Mouse (Mus musculus) mesoderm, embryonic 11.5 days (tissue): ENCODE measurements at regions not wholly inside any gene's neighbourhood (a gene's known extent, or its start where the extent isn't known, plus 50 kb on each side); places are given as distances from the start of the nearest gene placed in this dataset.

Experiments
- DNase-seq: peaks from one replicate; pipeline ENCODE4 v3.0.0-alpha.2; 2012; ENCODE audit warnings: low read depth, low spot score

DNA sequence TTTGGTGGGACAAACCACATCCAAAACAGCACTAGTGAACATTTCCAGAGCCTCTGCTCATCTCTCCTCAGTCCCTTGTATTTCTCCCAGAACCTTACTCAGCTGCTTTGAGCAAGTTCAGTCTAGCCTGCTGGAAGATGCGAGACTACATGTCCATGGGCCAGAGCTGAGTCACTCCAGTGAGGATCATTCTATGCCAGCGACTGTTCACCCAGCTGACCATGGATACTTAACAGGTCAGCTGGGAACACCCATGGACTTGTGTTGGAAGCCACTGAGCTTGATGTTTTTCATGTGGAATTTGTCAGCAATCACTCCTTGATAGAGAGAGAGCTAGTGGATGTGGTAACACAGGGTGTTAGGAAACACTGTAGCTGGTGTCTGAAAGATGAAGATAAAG, 146.5 kb upstream of the Jag1 start:
- DNase-seq: no peak

DNA sequence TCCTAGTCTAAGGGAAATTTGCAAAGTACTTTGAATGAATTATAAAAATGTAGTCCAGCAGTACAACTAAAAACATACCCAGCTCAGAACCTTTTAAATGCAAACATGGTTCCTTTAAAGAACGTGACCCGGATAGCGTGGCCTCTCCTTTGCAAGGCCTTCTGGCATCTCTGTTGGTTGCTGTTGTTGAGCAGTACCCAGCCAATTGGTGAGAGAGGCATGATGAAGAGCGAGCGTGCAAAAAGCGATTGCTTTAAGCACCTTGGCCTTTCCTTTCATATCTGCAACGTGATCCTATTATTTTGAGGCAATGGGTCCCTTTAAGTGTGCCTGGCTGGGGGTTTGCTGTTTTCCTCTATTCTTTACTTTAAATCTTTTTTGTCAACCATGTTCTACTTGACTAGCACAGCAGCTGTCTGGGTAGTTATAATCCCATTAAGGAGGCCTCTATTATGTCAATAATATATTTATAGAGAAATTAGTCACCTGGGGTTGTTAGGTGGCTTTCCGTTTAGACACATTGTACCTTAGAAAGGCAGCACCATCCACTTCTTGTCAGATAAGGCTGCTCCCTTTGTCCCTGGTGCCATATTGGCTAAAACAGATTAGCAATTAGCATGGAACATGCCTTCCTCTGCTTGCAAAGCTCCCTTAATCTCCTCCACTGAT, 141.5 kb upstream of the Jag1 start:
- DNase-seq: no peak

DNA sequence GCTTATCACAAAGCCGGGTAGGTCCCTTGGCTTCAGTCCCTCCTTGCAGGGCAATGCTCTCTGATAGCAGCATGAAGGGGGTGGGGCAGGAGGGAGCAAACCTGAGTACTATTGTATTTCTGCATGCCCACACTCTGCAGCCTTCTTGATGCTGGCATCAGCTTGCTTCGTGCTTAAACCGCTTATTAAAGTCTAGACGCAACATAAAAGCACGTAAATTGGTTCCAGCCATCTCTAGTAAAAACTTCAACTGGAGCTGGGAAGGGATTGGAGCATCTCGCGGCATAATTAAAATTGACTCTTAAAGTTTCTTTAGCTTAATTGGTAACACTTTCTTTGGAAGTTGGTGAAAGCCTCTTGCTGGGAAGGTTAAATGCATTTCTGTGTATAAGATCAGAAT, 131.5 kb upstream of the Jag1 start:
- no peak for DNase-seq

DNA sequence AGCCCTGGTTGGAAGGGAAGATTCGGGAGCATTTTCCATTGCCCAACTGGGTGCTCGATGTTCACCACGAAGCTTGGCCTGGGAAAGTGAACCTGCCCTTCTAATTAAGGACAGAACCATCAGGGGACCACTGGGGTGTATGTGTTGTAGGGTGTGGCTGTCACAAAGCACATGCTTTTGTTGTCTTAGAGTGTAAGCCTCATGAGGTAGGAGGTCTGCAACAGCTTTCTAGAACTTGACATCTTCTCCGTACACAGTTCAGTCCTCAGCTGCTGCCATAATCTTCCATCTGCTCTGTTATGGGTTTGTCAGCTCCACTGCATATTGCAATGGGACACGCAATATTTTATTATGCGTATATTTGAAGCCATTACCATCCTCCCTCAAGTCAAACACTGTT, 127.9 kb upstream of the Jag1 start:
- no peak for DNase-seq

DNA sequence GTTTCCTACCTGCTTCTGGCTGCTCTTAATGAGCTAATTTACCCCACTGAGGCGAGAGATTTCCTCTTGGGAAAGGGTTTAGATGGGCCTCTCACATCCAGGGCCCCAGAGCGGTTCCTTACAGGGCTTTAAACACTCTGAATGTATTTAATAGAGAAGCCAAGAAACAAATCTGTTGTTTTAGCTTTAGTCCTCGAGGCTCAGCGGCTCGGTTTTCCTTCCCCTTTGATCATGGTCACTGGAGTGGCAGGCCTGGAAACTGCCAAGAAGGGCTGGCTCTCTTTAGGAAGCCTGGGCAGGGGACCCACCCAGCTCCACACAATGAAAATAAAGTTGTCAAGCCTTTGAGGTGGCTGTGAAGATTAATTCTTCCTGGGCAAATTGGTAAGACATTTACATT, 127.5 kb upstream of the Jag1 start:
- DNase-seq: no peak

DNA sequence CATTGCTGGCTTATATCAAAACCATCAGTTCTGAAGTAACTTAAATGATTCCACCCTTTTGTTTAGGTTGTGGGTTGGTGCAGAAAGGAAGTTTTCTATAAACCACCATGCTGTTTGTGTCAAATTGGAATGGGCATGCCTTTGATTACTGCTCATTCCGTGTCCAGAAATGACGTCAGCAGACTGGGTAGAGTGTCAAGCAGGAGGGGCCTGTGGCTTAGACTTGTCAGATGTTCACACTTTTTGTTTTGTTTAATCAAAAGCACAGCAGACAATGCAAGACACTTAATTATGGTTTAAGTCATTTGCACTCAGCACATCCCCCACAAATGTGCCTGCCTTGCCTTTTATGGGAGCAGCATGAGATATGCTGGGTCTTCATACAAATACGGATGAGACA, 120.5 kb upstream of the Jag1 start:
- no peak for DNase-seq

DNA sequence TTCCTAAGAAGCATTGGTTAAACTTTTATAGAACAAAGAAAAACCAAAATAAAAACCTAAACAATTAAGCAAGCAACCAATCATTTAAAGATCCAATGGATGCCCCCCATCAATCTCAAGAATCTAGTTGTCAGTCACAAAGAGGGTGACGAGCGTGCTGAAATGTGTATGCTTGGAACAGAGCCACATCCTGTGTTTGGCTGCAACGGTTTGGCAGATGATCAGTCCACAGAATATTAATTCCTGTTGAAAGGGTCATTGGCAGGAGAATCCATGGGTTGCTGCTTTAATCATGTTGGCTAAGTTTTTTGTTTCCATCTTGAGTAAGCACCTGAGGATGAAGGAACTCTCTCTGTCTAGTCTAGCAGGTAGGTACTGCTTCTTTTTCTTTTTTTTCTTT, 117.5 kb upstream of the Jag1 start:
- no peak for DNase-seq

DNA sequence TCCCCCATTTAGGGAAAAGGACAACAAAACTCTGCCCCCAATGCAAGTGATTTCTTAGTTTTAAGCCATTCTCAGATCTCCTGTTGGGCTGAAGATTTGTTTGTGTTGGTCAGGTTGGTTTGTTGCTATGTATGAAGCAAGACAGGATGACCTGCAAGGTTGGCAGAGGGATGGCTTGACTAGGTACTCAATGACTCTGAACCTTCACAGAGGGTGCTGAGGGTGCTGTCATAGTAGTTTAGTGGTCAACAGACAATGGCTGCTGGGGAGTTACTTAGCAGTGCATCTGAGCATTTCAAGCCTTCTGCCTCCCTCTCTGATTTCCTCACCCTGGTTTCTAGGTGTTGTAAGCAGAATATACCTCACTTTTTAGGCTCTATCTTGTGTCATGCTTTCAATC, 114.7 kb upstream of the Jag1 start:
- DNase-seq: no peak

DNA sequence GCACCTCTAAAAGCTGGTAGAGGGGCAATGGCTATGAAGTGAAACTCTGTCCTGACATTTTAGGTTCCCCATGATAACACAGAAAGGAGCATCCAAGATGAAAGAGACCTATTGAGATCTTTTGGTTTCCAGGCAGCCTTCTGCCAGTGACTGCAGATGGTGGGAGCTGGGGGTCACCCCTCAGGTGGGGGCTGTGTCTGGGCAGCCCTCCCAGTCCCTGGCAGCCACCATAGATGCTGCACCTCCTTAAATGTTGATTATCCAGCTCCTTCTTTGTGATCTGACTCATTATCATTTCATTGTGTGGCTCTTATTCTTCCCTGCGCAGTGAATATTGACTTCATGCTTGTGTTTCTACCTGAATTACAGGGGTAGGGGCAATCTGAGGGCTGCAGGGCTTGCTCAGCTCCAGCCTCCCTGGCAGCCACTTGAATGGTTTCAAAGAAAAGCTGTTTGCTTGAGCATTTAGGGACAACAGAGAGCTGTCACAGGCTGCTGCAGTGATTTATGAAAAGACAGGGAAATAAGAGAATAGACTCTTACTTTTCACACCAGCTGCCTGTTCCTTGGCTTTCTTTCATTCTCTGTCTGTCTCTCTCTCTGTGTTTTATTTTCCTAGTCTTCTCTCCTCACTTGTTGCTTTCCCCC, 113.1 kb upstream of the Jag1 start:
- DNase-seq: peak; percentile 63

DNA sequence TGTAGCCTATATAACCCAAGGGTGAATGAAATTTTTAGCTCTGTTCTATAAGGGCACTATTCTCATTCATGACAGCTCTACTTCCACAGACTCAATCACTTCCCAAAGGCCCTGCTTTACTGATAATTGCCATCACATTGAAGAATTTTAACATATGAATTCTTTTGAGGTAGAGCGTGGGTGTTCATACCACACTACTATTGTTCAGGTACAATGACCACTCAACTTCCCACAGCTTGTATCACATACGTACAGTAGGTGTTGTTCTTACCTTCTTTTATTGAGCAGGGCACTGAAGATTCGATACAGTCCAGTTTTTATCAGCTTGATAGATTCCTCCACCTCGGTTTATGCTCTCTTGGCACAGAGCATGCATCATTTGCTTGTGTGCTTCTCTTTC, 111.1 kb upstream of the Jag1 start:
- DNase-seq: no peak

DNA sequence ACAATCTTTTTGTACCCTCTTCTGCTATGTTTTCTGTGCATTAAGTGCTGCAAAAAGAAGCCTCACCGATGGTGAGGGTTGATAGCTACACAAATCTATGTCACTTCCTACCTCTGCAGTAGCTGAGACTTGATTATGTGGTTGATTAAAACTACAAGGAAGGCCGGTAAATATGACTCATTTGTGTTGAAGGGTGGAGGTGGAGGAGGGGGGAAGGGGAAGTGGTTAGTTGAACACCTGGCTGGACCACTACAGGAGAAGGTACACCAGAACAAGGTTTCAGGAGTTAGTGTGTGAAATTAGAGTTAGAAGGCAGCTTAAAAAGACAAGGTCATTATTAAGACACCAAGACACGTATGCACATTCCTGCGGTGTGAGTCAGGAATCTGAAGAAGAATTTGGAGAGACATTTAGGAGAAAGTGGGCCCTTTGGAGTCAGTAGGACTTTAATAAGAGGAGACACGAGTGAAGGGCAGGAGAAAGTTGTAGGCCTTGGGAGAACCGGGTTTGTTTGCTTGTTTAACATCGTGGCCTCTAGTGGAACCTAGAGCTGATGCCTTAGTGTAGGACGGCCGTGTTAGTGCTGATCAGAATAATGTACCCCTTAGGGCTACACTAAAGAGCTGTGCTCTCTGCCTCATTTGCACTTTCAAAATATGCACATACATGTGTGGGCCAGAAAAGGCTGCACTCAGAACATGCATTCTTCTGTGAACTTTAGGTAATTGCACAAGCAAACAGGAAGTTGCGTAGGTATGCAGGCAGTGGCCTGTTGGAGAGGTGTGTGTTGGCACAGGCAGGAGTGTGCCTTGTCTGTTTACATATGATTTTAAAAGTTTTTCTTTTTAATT, 108.5 kb upstream of the Jag1 start:
- DNase-seq: no peak

DNA sequence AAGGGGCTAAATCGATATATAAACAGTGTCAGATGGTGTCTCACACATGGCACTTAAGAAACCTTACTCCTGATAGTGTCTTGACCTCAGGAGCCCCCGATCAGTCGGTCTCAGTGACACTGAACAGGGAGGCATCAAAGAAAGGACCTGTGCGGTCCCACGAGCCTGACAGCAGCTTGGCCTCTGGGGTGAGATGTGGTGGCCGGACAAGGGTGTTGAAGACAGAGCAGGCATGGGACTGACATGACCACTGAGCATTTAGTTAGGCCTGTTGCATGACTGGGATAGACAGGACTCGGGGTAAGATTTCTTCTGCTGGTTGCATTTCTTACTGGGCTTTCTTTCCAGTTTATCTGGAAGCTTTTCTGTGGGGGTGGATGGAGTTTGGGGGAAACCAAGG, 99.3 kb upstream of the Jag1 start:
- no peak for DNase-seq

DNA sequence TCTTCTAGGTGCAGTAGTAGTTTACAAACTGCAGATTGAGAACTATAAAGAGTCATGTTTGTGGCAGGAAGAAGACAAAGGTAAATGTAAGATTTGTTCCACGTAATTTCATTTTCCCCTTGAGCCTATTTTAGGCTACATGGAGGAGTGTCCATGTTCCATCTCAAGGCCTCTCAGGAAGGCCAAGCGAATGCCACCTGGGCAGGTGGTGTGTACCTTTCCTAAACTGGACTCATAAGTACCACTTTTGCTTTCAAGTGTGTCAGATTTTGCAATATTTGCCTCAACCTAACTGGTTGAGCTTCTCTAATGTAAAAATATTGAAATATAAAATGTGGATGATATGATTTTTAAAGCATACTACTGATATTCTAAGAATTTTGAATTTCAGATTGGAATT, 91.4 kb upstream of the Jag1 start:
- DNase-seq: no peak

DNA sequence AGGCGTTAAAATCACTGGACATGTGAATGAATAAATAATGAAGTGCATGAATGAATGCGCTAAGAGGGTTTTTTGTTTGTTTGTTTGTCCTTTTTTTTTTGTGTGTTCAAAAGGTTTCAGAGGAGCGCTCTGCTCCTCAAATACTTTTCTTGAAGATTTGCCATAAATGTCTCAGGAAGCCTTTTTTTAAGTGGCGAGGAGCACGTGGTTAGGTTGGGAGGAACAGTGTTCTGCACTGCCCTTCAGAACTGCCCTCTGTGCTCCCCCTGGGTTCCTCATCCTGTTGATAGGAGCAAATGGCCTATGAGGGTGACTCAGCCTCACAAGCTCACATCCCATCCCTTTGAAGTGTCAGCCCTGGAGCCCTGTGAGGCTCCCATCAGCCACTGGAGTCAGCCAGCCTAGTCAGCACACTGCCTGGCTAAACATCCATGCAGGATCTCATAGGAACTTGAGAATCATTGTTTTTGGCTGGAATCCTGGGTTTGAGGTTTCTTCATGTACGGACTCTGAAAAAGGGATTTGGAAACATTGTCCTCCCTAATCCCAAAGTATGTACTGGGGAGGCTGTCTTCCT, 87.9 kb upstream of the Jag1 start:
- no peak for DNase-seq

DNA sequence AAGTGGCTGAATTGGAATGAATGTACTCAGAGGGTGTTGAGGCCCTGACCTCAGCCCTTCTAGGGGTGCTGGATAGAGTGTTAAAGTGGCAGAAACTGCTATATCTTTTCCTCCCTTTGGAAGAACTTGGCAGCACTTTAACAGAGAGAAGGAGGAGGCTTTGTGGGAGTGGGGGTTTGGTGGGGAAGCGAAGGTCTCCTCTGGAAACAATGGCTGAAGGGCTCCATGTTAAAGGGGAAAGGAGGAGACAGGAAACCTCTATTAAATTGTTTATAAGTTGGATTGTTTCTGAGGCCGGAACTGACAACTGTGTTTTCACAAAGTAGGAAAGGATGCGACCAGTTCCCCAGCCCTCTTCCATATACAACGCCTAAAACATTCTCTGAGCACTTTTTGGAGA, 83.7 kb upstream of the Jag1 start:
- no peak for DNase-seq

DNA sequence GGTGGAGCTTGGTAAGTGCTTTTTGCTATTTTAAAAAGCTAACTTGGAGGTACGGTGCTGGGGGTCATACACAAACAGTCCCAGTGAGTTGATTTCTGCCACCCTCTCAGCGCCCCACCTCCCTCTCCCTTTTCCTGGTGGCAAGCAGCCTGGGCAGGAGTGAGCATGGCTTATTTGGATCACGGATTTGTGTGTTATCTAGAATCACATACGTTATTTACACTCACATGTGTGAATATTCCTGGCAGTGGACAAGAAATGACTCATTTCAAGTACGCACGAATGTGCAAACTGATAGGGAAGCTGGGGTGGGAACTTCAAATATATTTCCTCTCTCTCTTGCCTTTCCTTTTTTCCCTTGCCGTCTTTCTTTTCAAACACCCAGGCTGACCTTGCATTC, 75.7 kb upstream of the Jag1 start:
- DNase-seq: no peak

DNA sequence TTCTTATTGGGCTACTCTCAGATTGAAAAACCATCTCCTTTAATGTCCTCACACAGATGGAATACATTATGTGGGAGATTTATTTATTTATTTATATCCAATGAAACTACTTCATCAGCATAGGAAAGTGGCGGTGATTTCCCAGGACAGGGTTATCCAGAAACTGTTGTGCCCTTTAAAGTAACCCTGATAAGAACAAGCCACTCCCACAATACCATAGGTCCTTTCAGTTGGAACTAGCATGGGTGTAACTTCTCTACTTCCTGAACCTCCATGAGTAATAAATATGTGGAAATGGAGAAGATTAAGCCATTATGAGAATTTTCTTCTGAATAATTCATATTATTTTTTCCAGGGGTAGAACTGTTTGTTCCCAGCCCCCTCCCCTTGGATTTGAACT, 52.7 kb upstream of the Jag1 start:
- DNase-seq: no peak

DNA sequence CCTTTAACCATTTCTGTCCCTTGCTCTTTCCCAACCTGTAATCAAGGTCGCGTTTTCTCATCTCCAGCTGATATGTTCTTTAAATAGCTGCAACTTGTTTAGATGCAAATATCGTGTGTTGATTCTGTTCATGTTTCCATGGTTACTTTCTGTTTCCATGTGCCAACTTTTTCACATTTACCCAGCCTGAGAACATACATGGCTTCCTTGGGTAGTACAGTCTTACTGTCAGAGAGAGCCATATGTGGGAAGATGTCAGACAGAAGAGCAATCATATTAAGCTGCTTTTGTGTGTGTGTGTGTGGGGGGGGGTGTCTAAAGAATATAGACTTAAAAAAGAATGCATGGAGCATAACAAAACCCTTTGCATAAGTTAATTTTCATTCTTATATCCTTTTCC, 52.2 kb upstream of the Jag1 start:
- DNase-seq: no peak
